Mouse (Mus musculus) heart, postnatal 25 days (tissue): ENCODE data around the gene Disp3. TPM values are rescaled to one million over a fixed set of nuclear protein-coding genes. Genes with fewer than 3 reads are reported as not detected.

Experiments
- DNase-seq: peaks from one replicate; pipeline ENCODE4 v3.0.0; 2022; ENCODE audit warnings: low spot score
- intact Hi-C: fragments of 180-260 bp; cut with DNase I; formaldehyde crosslinking; loops from one replicate; pipeline ENCODE4 v1.15.1; 2025
- total RNA-seq, 2 experiments: library from RNA; stranded (reverse); gene quantifications; 2 replicates each; pipeline ENCODE4 v1.2.3; 2021

The Disp3 gene
- total RNA-seq, 2 experiments from 2014 or later = not detected

DNA sequence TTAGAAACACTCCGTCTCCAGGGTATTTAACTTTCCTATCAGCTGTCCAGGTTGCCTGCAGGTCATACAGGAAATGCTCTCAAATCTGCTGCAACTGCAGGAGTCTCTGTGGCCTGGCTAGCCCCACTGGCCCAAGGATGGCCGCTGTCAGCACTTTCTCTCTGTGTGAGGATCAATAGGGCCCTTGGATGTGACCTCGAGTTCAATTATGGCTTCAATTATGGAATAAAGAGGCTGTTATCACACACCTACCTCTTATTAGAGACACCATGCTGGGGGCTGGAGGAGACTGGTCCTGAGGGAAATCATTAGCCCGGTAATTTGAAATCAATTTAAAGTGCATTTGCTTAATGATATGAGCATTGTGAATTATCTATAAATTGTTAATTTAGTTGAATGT lies 55.6 kb downstream of the Disp3 start:
- intact Hi-C loops = no loop called here
- DNase-seq = no peak

DNA sequence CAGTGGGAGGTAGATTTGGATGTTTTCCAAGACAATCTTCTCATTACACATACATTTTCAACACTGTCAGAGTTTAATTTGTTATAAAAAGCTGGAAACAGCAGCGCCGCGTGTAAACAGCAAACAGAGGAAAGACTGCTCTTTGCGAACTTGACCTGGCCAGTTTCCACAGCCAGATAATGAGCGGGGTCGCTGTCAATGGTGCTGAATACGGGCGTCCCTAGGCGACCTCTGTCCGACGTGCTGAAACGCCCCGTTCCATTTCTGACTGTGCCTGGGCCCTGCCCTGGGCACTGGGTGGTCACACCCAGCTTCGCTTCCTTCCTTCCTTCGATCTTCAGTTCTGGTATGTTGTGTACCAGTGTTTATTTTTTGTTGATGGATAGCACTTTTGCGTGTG lies 58.1 kb downstream of the Disp3 start:
- intact Hi-C loops = no loop called here
- DNase-seq = no peak

DNA sequence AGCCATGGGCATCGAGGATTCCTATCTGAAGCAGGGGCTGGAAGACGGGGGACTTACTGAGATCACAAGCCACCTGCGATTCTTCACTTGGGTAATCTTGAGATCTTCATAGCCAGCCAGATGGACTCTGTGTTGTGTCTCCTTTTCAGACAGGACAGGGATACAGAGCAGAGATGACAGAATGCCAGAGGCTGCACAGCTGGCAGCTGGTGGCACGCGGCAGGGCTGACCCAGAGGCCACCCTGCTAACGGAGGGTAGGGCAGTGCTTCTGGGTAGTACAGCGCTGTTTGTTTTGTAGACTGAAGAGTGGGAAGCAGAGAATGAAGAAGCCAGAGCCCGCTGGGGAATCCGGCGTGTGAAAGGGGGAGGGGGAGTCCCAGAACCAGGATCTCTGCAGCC lies 64.8 kb downstream of the Disp3 start:
- DNase-seq = no peak
- intact Hi-C loops = no loop called here

DNA sequence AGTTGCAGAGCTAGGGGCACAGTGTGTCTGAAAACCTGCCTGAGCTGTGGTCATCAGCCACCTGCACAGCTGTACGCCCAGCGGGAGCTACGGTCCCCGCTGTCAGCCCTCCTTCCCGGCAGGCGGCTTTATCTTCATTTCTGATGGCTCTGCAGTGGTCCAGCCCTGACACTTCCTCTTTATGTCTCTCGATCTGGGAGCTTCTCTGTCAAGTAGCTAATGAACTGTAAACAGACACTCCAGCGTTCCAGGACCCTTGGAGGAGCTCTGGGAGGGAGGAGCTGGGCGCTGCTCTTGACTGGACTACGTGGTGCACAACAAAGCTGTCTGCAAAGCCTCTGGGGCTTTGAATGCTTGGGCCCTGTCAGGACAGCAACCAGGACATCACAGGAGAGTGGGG lies 67.1 kb downstream of the Disp3 start:
- DNase-seq = no peak
- intact Hi-C loops = no loop called here

GRCm38 (mm10) chr4:148218238-148218637 lies 69.5 kb downstream of the Disp3 start:
- intact Hi-C loops = no loop called here
- no peak for DNase-seq

GRCm38 (mm10) chr4:148215264-148215900 lies 72.4 kb downstream of the Disp3 start:
- intact Hi-C loops = no loop called here

GRCm38 (mm10) chr4:148214460-148215136 lies 73.2 kb downstream of the Disp3 start:
- no peak for DNase-seq
- intact Hi-C loops = no loop called here

More at GRCm38 (mm10) chr4:148215264-148215900, 72.4 kb downstream of the Disp3 start:
- DNase-seq = no peak

DNA sequence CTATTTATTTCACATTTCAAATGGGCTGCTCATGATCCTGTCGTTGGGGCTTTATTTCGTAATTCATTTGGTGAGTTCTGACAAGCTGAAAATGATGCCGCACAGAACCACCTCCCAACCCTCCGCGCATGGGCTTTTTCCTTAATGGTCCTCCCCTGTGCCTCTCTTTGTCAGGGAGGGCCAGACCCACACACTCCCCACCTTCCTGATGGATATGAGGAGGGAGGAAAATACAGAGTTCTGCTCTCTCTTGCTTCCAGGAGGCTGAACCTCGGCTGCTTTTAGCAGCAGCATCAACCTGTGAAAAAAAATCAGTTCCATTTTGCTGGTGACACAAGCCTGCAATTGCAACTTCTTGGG lies 82.9 kb downstream of the Disp3 start:
- DNase-seq = no peak
- intact Hi-C loops = no loop called here

- DNase-seq = no peak
- intact Hi-C loops = no loop called here
These were observed 83.5 kb downstream of the Disp3 start for GRCm38 (mm10) chr4:148204061-148204872.

DNA sequence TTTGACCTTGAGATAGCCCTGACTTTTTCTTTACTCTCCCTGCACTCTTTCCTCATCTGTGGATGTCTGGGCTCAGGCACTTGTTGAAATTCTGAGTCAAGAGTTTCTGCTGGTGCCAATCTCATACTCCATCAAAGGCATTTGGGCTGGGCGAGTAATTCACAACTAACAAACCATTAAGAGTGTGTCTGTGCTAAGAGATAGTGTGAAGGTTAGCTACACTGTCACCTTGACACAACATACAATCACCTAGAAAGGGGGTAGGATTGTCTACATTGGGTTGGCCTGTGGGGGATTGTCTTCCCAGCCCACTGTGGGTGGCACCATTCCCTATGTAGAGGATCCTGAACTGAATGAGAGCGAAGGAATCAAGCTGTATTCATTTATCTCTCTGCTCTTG lies 84.2 kb downstream of the Disp3 start:
- intact Hi-C loops = no loop called here
- DNase-seq = no peak

DNA sequence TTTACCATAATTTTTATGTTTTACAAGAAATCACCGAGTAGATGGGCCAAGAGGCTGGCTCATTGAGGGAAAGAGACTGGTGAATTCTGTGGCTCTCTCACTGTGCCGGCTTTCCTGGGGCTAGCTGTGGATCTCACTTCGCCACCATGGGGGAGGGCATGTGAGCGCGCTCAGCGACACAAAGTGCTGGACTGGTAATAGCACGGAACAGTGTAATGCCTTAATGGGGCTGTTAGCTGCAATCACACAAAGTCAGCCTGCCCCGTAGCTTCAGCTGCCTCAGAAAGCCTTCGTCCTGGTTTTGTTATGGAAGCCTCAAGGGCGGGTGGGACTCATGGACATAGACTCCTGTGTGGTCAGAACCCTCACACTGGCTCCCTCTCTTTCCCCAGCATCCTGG lies 89.0 kb downstream of the Disp3 start:
- intact Hi-C loops = no loop called here
- DNase-seq = no peak

- intact Hi-C loops = no loop called here
- DNase-seq = no peak
These were observed 93.4 kb downstream of the Disp3 start for GRCm38 (mm10) chr4:148194400-148194799.

DNA sequence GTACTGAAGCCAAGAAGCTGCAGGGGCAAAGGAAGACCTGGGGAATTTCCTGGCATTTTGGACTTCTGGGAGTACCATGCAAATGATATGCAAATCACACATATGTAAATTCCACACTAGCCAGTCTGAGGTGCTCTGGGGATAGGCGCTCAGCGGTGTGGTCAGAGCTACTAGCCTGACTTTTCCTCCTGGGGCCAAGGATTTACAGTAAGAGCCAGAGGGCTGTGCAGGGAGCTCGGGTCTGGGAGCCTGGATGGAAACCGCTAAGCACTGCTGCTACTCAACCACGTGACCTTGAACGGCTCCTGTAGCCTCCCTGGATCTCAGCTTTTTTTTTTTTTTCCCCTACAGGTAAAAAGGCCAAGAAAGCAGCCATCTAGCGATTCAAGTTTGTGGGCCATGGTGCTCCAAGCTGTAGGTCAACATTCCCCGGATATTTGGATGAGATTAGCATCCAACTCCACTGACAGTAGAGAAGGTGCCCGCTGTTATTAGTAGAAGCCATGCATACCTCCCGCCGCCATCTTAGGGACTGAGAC lies 95.0 kb downstream of the Disp3 start:
- DNase-seq = no peak
- intact Hi-C loops = no loop called here

Other genes starting within 250 kb of the Disp3 start
- 1 to 10 TPM; 8.6 to 8.7 TPM for gene Clcn6, start 249.1 kb downstream of the Disp3 start, total RNA-seq
- gene Mthfr, start 248.9 kb downstream of the Disp3 start, total RNA-seq = 10 to 100 TPM in 1 of 2 experiments, 1 to 10 TPM in 1; 9.7 to 11.3 TPM
- gene Agtrap, start 199.9 kb downstream of the Disp3 start, total RNA-seq = 10 to 100 TPM; 43.0 to 43.5 TPM
- 10 to 100 TPM; 11.9 to 12.8 TPM for gene Mad2l2, start 157.6 kb downstream of the Disp3 start, total RNA-seq
- under 1 TPM; 0.05 to 0.11 TPM for gene Draxin, start 157.3 kb downstream of the Disp3 start, total RNA-seq
- 10 to 100 TPM; 34.5 to 37.5 TPM for gene Fbxo6, start 135.8 kb downstream of the Disp3 start, total RNA-seq
- gene Fbxo44, start 127.5 kb downstream of the Disp3 start, total RNA-seq = 10 to 100 TPM; 16.0 to 16.9 TPM
- under 1 TPM in 1 of 2 experiments, not detected in 1; 0.20 TPM for gene Fbxo2, start 127.3 kb downstream of the Disp3 start, total RNA-seq
- gene Ubiad1, start 156.8 kb upstream of the Disp3 start, total RNA-seq = 10 to 100 TPM; 19.4 to 20.7 TPM
- 10 to 100 TPM; 45.3 to 46.0 TPM for gene Mtor, start 160.6 kb upstream of the Disp3 start, total RNA-seq
- 1 to 10 TPM; 2.3 to 5.4 TPM for gene Angptl7, start 212.5 kb upstream of the Disp3 start, total RNA-seq